Mouse (Mus musculus) lung, adult 2 months (tissue): Measurements from ENCODE around the gene Dlg4.

Experiments
- CTCF ChIP-seq: fragments of 200-500 bp; IDR thresholded peaks from 2 replicates; pipeline ENCODE4 v1.5.1; 2011; ENCODE audit warnings: mild to moderate bottlenecking, low read length, control low read depth; ENCODE audit not compliant: insufficient read depth
- POLR2A ChIP-seq: fragments of 200-500 bp; IDR thresholded peaks from 2 replicates; pipeline ENCODE4 v1.6.1; 2011; ENCODE audit warnings: low read depth, mild to moderate bottlenecking, control low read depth, low read length, borderline replicate concordance; ENCODE audit errors: extremely low read depth

DNA sequence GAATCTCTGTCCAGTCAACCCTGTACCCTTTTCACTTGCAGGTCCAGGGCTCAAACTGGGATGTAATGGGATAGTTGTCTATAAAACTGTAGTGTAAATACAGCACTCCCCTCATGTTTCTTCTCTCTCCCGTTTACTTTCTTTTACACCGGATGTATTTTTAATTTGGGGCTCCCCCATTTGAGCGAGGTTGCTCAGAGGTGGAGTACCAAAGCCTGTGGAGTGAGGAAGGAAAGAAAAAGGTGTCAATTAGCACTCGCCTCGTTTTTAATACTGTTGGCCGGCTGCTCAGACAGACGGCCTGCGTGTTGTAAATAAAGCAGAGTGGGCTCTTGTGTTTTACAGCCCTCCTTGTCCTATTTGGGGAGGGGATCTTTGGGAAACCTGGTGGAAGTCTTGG lies 17.1 kb upstream of the Dlg4 start:
- no peak for TF ChIP-seq CTCF
- no peak for TF ChIP-seq POLR2A
